Mouse (Mus musculus): ENCODE measurements around the gene Htra1.

GRCm38 (mm10) chr7:130938896-130939295 is 3.0 kb downstream of the Htra1 start:
- TF ChIP-seq CTCF (conservative IDR thresholded peaks at IDR 0.05; ENCODE audit: insufficient read depth, insufficient read length, low read depth, low read length) (no peak), POLR2A (IDR thresholded peaks at IDR 0.05; ENCODE audit: low read depth, low read length) (no peak)
